Mouse (Mus musculus) thymus, postnatal 25 days (tissue): ENCODE results near the gene Fnbp1.
A peak's percentile ranks its signal among the peaks of the same experiment; 100 is the strongest.

ENCODE experiments used
- DNase-seq: peaks from one replicate; pipeline ENCODE4 v3.0.0; 2022

The Fnbp1 gene

GRCm38 (mm10) chr2:31122806-31123205, 19.0 kb downstream of the Fnbp1 start:
- DNase-seq: no peak

- no peak for DNase-seq
Measured at GRCm38 (mm10) chr2:31121131-31121693, 20.6 kb downstream of the Fnbp1 start.

GRCm38 (mm10) chr2:31119795-31120194, 22.0 kb downstream of the Fnbp1 start:
- DNase-seq: no peak

GRCm38 (mm10) chr2:31118639-31119380, 23.0 kb downstream of the Fnbp1 start:
- DNase-seq: no peak

GRCm38 (mm10) chr2:31118211-31118610, 23.6 kb downstream of the Fnbp1 start:
- peak; percentile 38 for DNase-seq

- peak; percentile 80 for DNase-seq
Measured at GRCm38 (mm10) chr2:31115943-31116731, 25.7 kb downstream of the Fnbp1 start.

GRCm38 (mm10) chr2:31115091-31115942, 26.5 kb downstream of the Fnbp1 start:
- DNase-seq: peak; percentile 54

GRCm38 (mm10) chr2:31114205-31114604, 27.6 kb downstream of the Fnbp1 start:
- no peak for DNase-seq

- no peak for DNase-seq
Measured at GRCm38 (mm10) chr2:31111685-31112084, 30.1 kb downstream of the Fnbp1 start.

- no peak for DNase-seq
Measured at GRCm38 (mm10) chr2:31109960-31110548, 31.8 kb downstream of the Fnbp1 start.

- DNase-seq: no peak
Measured at GRCm38 (mm10) chr2:31108186-31108585, 33.6 kb downstream of the Fnbp1 start.

- no peak for DNase-seq
Measured at GRCm38 (mm10) chr2:31106621-31107320, 35.0 kb downstream of the Fnbp1 start.

GRCm38 (mm10) chr2:31106004-31106403, 35.8 kb downstream of the Fnbp1 start:
- DNase-seq: no peak

GRCm38 (mm10) chr2:31105279-31105678, 36.5 kb downstream of the Fnbp1 start:
- DNase-seq: no peak

- DNase-seq: no peak
Measured at GRCm38 (mm10) chr2:31103321-31103720, 38.5 kb downstream of the Fnbp1 start.

GRCm38 (mm10) chr2:31101285-31101684, 40.5 kb downstream of the Fnbp1 start:
- no peak for DNase-seq

- DNase-seq: no peak
Measured at GRCm38 (mm10) chr2:31099079-31099478, 42.7 kb downstream of the Fnbp1 start.

GRCm38 (mm10) chr2:31098616-31099015, 43.2 kb downstream of the Fnbp1 start:
- no peak for DNase-seq

GRCm38 (mm10) chr2:31097276-31097675, 44.5 kb downstream of the Fnbp1 start:
- no peak for DNase-seq

- DNase-seq: no peak
Measured at GRCm38 (mm10) chr2:31096119-31096518, 45.7 kb downstream of the Fnbp1 start.

- DNase-seq: no peak
Measured at GRCm38 (mm10) chr2:31094565-31094964, 47.2 kb downstream of the Fnbp1 start.

GRCm38 (mm10) chr2:31092939-31093338, 48.9 kb downstream of the Fnbp1 start:
- no peak for DNase-seq
